Mouse (Mus musculus) monocyte, adult 5-6 weeks (primary cell): ENCODE measurements at regions not wholly inside any gene's neighbourhood (a gene's known extent, or its start where the extent isn't known, plus 50 kb on each side); places are given as distances from the start of the nearest gene placed in this dataset.

Source experiments
- ATAC-seq: fragments of 153-309, 156-312 bp; replicated peaks from 2 replicates; pipeline ENCODE4 v1.8.0; 2017; ENCODE audit warnings: mild to moderate bottlenecking; ENCODE audit not compliant: low TSS enrichment, insufficient number of reproducible peaks, severe bottlenecking, poor library complexity, low FRiP score

- ATAC-seq, result no peak
Measured at GRCm38 (mm10) chr9:84178705-84179104, 253.8 kb downstream of the Bckdhb start.

- no peak for ATAC-seq
Measured at GRCm38 (mm10) chr9:84179238-84179637, 254.3 kb downstream of the Bckdhb start.

GRCm38 (mm10) chr9:84183637-84184374, 258.9 kb downstream of the Bckdhb start:
- no peak for ATAC-seq

GRCm38 (mm10) chr9:84187531-84187930, 262.6 kb downstream of the Bckdhb start:
- ATAC-seq, result no peak

- no peak for ATAC-seq
Measured at GRCm38 (mm10) chr9:84193405-84193804, 268.5 kb downstream of the Bckdhb start.

- ATAC-seq, result no peak
Measured at GRCm38 (mm10) chr9:84194716-84195115, 269.8 kb downstream of the Bckdhb start.

GRCm38 (mm10) chr9:84195338-84195737, 270.4 kb downstream of the Bckdhb start:
- no peak for ATAC-seq

GRCm38 (mm10) chr9:84200208-84200607, 275.3 kb downstream of the Bckdhb start:
- no peak for ATAC-seq

GRCm38 (mm10) chr9:84204056-84204455, 279.1 kb downstream of the Bckdhb start:
- no peak for ATAC-seq

- no peak for ATAC-seq
Measured at GRCm38 (mm10) chr9:84240491-84240975, 315.6 kb downstream of the Bckdhb start.

- no peak for ATAC-seq
Measured at GRCm38 (mm10) chr9:84249765-84250164, 324.8 kb downstream of the Bckdhb start.

GRCm38 (mm10) chr9:84253022-84253991, 328.4 kb downstream of the Bckdhb start:
- ATAC-seq, result no peak

GRCm38 (mm10) chr9:84258488-84258887, 333.5 kb downstream of the Bckdhb start:
- ATAC-seq, result no peak

GRCm38 (mm10) chr9:84259751-84260150, 334.8 kb downstream of the Bckdhb start:
- ATAC-seq, result no peak

- ATAC-seq, result no peak
Measured at GRCm38 (mm10) chr9:84262151-84262550, 337.2 kb downstream of the Bckdhb start.

GRCm38 (mm10) chr9:84266974-84267373, 342.0 kb downstream of the Bckdhb start:
- ATAC-seq, result no peak

GRCm38 (mm10) chr9:84274608-84275007, 349.7 kb downstream of the Bckdhb start:
- no peak for ATAC-seq

- no peak for ATAC-seq
Measured at GRCm38 (mm10) chr9:84278295-84278694, 353.4 kb downstream of the Bckdhb start.

- ATAC-seq, result no peak
Measured at GRCm38 (mm10) chr9:84278731-84279130, 353.8 kb downstream of the Bckdhb start.

GRCm38 (mm10) chr9:84280898-84281297, 356.0 kb downstream of the Bckdhb start:
- ATAC-seq, result no peak
